Mouse (Mus musculus) liver, postnatal 0 days (tissue): ENCODE data around the gene Serpina9.

Source experiments
- CTCF ChIP-seq: sonication (generic); IDR thresholded peaks from 2 replicates; pipeline ENCODE4 v1.5.1; 2016; ENCODE audit warnings: antibody characterized with exemption, low read depth
- EP300 ChIP-seq: IDR thresholded peaks from 2 replicates; pipeline ENCODE4 v1.6.1; 2016; ENCODE audit warnings: antibody characterized with exemption, low read depth, mild to moderate bottlenecking

GRCm38 (mm10) chr12:103962860-103963259, 50.7 kb downstream of the Serpina9 start:
- TF ChIP-seq CTCF (no peak), EP300 (no peak)
